Mouse (Mus musculus): ENCODE measurements around the gene Stk33. TPM values are rescaled to one million over a fixed set of nuclear protein-coding genes. Genes with fewer than 3 reads are reported as not detected.
A peak's percentile ranks its signal among the peaks of the same experiment; 100 is the strongest.

Gene Stk33
- total RNA-seq, 1 experiment from 2014 or later = not detected

DNA sequence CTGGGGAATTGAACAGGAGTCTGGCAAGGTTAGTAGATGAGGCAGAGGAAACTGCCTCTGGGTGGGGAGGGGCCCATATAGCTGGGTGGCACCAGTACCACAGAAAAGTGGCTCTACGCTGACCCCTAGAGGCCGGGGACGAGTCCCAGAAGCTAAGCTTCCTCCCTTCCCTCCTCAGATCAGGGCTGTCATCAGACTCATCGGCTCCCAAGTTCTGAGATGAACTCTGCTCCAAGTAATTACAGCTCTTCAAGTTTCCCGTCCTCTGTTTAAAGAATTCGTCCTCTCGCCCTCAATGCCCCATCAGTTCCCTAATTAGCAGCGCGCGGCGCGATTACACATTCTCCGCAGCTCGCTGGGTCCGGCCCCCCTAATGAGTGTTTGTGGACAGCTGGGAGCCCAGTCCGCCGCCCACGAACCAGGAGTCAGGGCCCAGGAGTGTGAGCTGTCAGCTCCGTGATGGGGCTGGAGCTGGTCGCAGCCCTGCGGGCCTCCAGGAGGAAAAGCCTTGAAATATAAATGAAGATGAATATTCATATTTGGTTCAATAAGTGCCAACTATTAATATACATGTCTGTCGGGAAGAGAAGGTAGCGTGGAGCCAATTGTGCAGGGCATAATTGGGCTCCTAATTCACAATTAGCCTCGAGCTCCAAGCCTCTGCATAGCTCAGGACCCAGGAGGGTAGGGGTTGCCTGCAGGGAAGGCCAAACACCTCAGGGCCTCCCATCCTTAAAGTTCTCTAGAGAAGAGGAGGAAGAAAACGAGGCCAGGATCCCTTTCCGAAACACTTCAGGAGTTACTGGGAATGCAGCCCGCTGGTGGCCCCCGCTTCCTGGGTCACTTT, 183.2 kb downstream of the Stk33 start:
- peak; percentile 91 for ATAC-seq (replicated peaks; ENCODE audit: low read depth, poor library complexity, severe bottlenecking)

DNA sequence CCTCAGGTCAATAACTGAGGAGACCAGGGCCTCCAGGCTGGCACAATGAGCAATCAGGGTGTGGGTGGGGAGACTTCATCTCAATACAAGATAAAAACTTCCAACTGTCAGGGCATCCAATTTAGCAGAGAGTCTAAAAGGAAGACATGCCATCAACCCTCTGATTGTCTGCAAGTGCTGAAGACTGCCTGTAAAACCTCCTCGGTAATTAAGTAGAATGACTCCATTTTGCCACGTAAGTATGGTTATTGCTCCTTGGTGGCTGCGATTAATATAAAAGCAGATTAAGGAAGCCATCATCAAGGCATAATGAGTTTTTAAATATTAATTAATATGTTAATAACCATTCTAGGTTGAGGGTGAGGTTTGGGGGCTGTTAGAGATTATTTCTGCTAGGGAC, 187.5 kb downstream of the Stk33 start:
- ATAC-seq (replicated peaks; ENCODE audit: low read depth, poor library complexity, severe bottlenecking) = no peak

DNA sequence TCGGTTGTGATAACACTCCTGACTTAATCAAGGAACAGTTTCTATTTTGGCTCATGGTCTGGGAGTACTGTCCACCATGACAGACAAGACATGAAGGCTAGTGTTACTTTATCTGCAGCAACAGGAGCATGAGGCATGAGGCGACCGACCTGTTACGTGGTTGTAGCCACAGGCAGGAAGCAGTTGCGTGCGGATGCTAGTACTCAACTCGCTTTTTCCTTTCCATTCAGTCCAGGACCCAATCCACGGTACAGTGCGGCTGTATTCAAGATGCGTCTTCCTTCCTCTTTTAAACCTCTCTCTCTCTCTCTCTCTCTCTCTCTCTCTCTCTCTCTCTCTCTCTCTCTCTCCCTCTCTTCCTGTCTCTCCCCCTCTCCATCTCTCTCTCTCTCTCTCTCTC, 194.1 kb downstream of the Stk33 start:
- peak; percentile 71 for ATAC-seq (replicated peaks; ENCODE audit: low read depth, poor library complexity, severe bottlenecking)

DNA sequence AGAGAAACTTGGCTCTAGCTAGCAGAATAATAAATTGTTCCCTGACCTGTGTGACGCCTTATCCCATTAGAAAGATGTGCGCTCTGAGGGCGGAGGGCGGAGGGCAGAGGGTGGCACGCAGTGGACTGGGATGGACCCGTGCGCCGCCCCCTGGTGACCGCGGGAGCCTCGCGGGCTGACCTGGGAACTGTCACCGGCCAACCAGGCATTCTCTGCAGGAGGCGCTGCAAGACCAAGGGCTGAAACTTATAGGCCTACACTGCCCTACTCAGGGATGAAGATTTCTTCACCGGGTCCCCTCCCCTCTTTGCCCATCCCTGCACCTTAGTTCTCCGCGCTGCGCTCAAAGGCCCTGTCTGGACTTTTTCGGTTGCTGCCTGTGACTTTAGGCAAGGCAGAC, 197.6 kb downstream of the Stk33 start:
- no peak for ATAC-seq (replicated peaks; ENCODE audit: low read depth, poor library complexity, severe bottlenecking)

DNA sequence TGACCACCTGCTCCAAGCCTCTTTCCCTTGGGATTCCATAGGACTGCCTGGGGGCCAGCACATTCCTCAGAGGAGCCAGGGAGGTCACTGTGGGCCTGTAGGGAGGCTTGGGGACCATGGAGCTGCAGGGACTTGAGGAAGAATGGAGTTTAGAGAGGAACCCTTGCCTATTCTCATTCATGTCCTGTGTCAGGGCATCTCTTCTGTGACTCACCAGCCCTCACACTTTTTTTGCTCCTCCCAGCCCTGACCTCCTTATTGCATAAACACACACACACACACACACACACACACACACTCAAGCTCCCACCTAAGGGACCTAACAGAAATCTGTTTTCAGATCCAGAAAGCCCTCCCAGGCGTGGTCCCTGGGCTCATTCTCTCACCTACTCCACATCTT, 199.5 kb downstream of the Stk33 start:
- ATAC-seq (replicated peaks; ENCODE audit: low read depth, poor library complexity, severe bottlenecking) = no peak

DNA sequence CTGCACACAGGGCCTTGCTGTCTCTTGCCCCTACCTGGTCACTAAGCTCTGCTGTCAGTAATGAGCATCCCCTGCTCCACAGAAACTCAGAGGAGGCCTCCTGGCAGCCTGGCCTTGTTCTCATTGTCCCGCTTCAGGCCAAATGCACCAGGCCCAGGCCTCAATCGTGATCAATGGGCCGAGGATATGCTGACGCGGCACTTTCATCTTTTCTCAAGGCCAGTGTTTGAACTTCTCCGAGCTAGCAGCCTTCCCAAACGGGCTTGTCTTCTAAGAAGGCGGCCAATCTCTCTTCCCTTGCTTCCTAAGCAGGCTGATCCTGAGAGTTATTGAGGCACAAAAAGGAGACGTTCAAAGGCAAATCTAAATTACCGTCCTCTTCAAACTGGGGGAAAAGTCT, 200.2 kb downstream of the Stk33 start:
- no peak for ATAC-seq (replicated peaks; ENCODE audit: low read depth, poor library complexity, severe bottlenecking)

DNA sequence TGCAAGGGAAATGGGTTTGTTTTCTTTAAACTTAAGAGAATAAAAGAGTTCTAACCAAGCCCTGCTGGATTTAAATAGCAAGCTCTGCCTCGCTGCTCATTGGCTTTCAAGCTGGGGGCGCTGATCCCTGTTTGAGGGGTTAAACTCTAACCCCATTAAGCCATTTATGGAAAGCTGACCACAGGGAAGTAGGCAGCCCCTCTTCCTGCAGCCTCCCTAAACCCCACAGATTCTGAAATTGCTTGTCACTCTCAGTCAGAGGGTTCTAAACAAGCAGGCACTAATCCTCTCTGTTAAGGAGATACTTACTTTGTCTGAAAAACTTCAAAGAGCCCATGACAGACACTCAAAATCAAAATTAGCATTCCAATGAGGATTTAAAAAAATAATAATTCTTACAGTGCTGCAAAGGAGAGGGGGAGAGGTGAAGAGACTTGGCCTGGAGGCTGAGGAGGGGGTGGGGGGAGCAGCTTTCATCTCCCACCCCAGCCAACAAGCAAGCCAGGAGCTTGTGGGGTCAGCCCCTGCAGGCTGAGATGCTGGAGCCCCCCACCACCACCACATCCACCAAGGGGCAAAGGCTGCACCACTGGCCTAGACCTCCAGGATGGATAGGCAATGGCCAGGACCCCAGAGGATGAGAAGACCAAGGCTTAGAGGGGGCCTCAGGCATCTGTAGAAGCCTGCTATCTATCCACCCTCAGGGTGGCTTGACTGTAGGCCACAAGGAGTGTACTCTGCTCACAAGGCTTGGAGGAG, 203.8 kb downstream of the Stk33 start:
- no peak for ATAC-seq (replicated peaks; ENCODE audit: low read depth, poor library complexity, severe bottlenecking)

DNA sequence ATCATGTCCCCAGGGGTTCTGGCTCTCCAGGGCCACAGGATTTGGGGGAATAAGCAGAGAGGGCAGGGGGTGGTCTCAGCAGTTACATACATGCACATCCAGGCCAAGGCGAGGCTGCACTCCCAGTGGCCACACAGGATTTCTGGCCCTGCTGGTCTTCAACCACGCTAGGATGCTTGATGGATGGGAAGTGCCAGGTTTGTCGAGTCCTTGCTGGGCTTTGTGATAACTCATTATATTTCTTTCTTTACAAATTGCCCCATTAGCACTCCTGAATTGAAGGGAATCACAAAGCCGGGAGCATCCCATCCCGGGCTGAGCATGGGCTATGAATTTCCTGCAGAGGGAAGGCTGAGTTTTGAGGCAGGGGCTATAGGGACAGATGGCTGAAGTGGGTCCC, 204.4 kb downstream of the Stk33 start:
- ATAC-seq (replicated peaks; ENCODE audit: low read depth, poor library complexity, severe bottlenecking) = no peak

DNA sequence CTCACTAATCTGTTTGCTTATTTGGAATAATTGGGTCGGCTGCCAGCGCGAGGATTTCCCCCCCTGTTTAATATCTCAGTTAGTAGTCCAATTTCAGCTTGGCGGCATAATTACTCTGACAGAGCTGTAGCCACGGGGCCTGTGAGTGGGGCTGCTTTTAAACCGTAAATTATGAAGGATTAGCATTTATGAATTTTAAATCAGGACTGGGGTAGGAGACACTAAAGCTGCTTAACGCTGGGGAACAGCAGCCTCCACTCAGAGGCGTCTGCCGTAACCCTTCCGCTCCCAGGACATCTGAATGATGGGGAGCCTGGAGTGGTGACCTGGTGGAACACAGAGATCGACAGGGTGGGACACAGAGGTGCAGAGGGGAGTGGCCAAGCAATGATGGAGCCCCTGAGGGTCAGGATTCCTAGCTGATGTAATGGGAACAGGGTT, 207.0 kb downstream of the Stk33 start:
- no peak for ATAC-seq (replicated peaks; ENCODE audit: low read depth, poor library complexity, severe bottlenecking)

DNA sequence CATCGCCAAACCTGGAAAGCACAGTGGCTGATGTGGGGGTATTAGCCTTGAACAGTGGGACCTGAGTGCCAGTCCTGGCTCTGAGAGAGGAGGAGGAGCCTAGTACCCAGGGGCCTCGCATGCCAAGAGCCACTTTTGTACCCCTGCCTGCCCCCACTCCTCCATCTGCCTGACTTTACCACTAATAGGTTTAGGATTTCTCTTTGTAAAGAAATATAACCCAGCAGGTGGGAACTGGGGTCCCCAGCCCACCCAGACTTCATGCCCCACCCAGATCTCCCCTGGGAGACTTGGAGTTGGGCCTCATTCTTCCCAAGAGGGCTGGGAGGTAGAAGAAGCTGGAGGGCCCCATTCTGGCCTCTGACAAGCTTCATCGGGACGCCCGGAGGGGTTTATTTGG, 207.6 kb downstream of the Stk33 start:
- ATAC-seq (replicated peaks; ENCODE audit: low read depth, poor library complexity, severe bottlenecking) = no peak

DNA sequence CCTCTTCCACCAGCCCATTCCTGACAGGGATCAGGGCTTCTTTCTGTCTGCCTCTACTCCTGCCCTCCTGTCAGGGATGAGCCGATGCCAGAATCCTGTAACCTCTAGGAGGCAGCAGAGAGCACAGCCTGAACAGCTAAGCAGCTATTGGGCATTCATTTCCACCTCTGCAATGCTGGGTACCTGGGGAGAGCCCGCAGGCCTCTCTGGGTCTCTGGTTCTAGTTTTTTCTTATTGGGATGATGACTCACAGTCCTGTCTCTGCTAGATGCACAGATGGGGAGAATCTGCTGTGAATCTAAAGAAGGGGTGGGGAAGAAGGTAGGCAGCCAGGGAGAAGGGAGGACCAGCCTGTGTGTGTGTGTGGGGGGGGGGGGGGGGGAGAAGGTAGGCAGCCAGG, 208.1 kb downstream of the Stk33 start:
- peak; percentile 94 for ATAC-seq (replicated peaks; ENCODE audit: low read depth, poor library complexity, severe bottlenecking)

Other genes with a start within 250 kb of the Stk33 start
- gene Trim66, start 69.1 kb upstream of the Stk33 start, total RNA-seq (2017) = 0.05 and 0.09 TPM in 2 replicates
- 1,056 and 1,216 TPM in 2 replicates for gene Rpl27a, start 80.1 kb upstream of the Stk33 start, total RNA-seq (2017)